Mouse (Mus musculus) embryonic facial prominence, embryonic 14.5 days (tissue): Measurements from ENCODE around the gene Cfap46. TPM values are rescaled to one million over a fixed set of nuclear protein-coding genes. Genes with fewer than 3 reads are reported as not detected.

Experiments
- ATAC-seq: fragments of 200-750 bp; cut with Nextera tagmentation; 2 replicates; pipeline ENCODE4 v1.8.0; 2017; ENCODE audit warnings: low read depth, moderate number of reproducible peaks, moderate TSS enrichment
- DNase-seq: peaks from one replicate; pipeline ENCODE4 v3.0.0-alpha.2; 2015; ENCODE audit warnings: low spot score
- H3K27ac ChIP-seq: fragments of 300-500 bp; sonication (generic); replicated peaks from 2 replicates; pipeline ENCODE4 v1.5.1; 2014; ENCODE audit warnings: low read depth, mild to moderate bottlenecking, low read length, moderate library complexity
- H3K27me3 ChIP-seq: fragments of 300-500 bp; sonication (generic); replicated peaks from 2 replicates; pipeline ENCODE4 v1.6.1; 2014; ENCODE audit warnings: low read length; ENCODE audit not compliant: control insufficient read depth, insufficient read depth
- H3K36me3 ChIP-seq: fragments of 300-500 bp; sonication (generic); 2 replicates; pipeline ENCODE4 v1.6.1; 2014; ENCODE audit warnings: low read length, mixed read lengths; ENCODE audit not compliant: control insufficient read depth, insufficient read depth
- H3K4me1 ChIP-seq: fragments of 300-500 bp; sonication (generic); 2 replicates; pipeline ENCODE4 v1.6.1; 2014; ENCODE audit warnings: antibody characterized with exemption, low read length; ENCODE audit not compliant: control insufficient read depth, insufficient read depth
- H3K4me2 ChIP-seq: fragments of 300-500 bp; sonication (generic); 2 replicates; pipeline ENCODE4 v1.6.1; 2014; ENCODE audit warnings: low read depth, mild to moderate bottlenecking, low read length, moderate library complexity, mixed read lengths
- H3K4me3 ChIP-seq: fragments of 300-500 bp; sonication (generic); 2 replicates; pipeline ENCODE4 v1.5.1; 2014; ENCODE audit warnings: low read depth, mild to moderate bottlenecking, low read length
- H3K9ac ChIP-seq: fragments of 300-500 bp; sonication (generic); 2 replicates; pipeline ENCODE4 v1.6.1; 2014; ENCODE audit warnings: low read depth, mild to moderate bottlenecking, low read length, moderate library complexity, mixed read lengths
- H3K9me3 ChIP-seq: fragments of 300-500 bp; sonication (generic); 2 replicates; pipeline ENCODE4 v1.6.1; 2016; ENCODE audit warnings: low read length; ENCODE audit not compliant: control insufficient read depth
- WGBS: fragments of 180-500 bp; shearing (Covaris S2); extraction: QIAGEN DNeasy Blood & Tissue Kit; methylation state at CpG from one replicate; pipeline ENCODE4 v1.1.7; 2014; 5-methylcytosine and 5-hydroxymethylcytosine counted together
- polyA plus RNA-seq: library from polyadenylated mRNA; unstranded; fragments of >200 nt; fragmentation: Nextera tagmentation; extraction: Ambion mirVana; gene quantifications from 2 replicates; pipeline ENCODE4 v1.2.1, GENCODE M21; 2014

Cfap46 gene
- polyA plus RNA-seq, 1 experiment from 2014 or later: 1.6 TPM

- no peak for ATAC-seq
- no peak for DNase-seq
- H3K4me3 ChIP-seq: no peak overlapping the region
- H3K4me1 ChIP-seq: no peaks in the 10 kb centered on the region
- H3K4me2 ChIP-seq: no peak overlapping the region
- H3K9me3 ChIP-seq: no peaks in the 10 kb centered on the region
- no peak overlapping the region for H3K27ac ChIP-seq
- no peaks in the 10 kb centered on the region for H3K27me3 ChIP-seq
- no peaks in the 10 kb centered on the region for H3K36me3 ChIP-seq
- WGBS: 70% methylated on average over 2 of the region's 2 CpGs
- no peak overlapping the region for H3K9ac ChIP-seq
These were observed 50.2 kb downstream of the Cfap46 start for GRCm38 (mm10) chr7:139633393-139633792.

GRCm38 (mm10) chr7:139625156-139625555 lies 58.5 kb downstream of the Cfap46 start:
- Histone ChIP-seq H3K36me3 (no peaks in the 10 kb centered on the region), H3K4me2 (no peak overlapping the region), H3K9me3 (no peaks in the 10 kb centered on the region), H3K27ac (no peak overlapping the region), H3K4me1 (no peaks in the 10 kb centered on the region), H3K27me3 (no peaks in the 10 kb centered on the region; the same call in 1 of the 2 replicates), H3K9ac (no peak overlapping the region), H3K4me3 (no peak overlapping the region)
- 73% methylated on average over 9 of the region's 9 CpGs for WGBS
- ATAC-seq: no peak
- no peak for DNase-seq

GRCm38 (mm10) chr7:139622568-139622967 lies 61.0 kb downstream of the Cfap46 start:
- no peak for ATAC-seq
- Histone ChIP-seq H3K27me3 (no peaks in the 10 kb centered on the region; the same call in 1 of the 2 replicates), H3K4me3 (no peak overlapping the region), H3K27ac (no peak overlapping the region), H3K9me3 (no peaks in the 10 kb centered on the region), H3K9ac (no peak overlapping the region), H3K4me1 (no peaks in the 10 kb centered on the region), H3K4me2 (no peak overlapping the region), H3K36me3 (no peaks in the 10 kb centered on the region)
- no peak for DNase-seq
- WGBS: 81% methylated on average over 13 of the region's 13 CpGs

GRCm38 (mm10) chr7:139615767-139616766 lies 67.5 kb downstream of the Cfap46 start:
- Histone ChIP-seq H3K9ac (no peak overlapping the region), H3K9me3 (no peaks in the 10 kb centered on the region), H3K27ac (no peak overlapping the region), H3K36me3 (no peaks in the 10 kb centered on the region), H3K27me3 (no peaks in the 10 kb centered on the region), H3K4me2 (no peak overlapping the region), H3K4me3 (no peak overlapping the region), H3K4me1 (no peaks in the 10 kb centered on the region)
- DNase-seq (peak; percentile 64), ATAC-seq (peak; percentile 70; the same call in 1 of the 2 replicates)
- 55% methylated on average over 12 of the region's 12 CpGs for WGBS

GRCm38 (mm10) chr7:139610328-139610727 lies 73.3 kb downstream of the Cfap46 start:
- Histone ChIP-seq H3K9me3 (no peaks in the 10 kb centered on the region), H3K36me3 (no peaks in the 10 kb centered on the region), H3K27me3 (no peaks in the 10 kb centered on the region), H3K4me1 (no peaks in the 10 kb centered on the region), H3K9ac (no peak overlapping the region), H3K27ac (no peak overlapping the region), H3K4me3 (no peak overlapping the region), H3K4me2 (no peak overlapping the region)
- WGBS: 82% methylated on average over 2 of the region's 2 CpGs
- DNase-seq: no peak
- ATAC-seq: no peak

GRCm38 (mm10) chr7:139595862-139596261 lies 87.8 kb downstream of the Cfap46 start:
- no peak overlapping the region for H3K4me3 ChIP-seq
- ATAC-seq (no peak), DNase-seq (no peak)
- H3K4me2 ChIP-seq: no peak overlapping the region
- H3K36me3 ChIP-seq: no peaks in the 10 kb centered on the region
- 44% methylated on average over 6 of the region's 6 CpGs for WGBS
- peaks cover 5% of the 10 kb centered on the region; the same call in 1 of the 2 replicates for H3K27me3 ChIP-seq
- no peaks in the 10 kb centered on the region; the same call in 1 of the 2 replicates for H3K4me1 ChIP-seq
- H3K27ac ChIP-seq: no peak overlapping the region
- no peak overlapping the region for H3K9ac ChIP-seq
- H3K9me3 ChIP-seq: no peaks in the 10 kb centered on the region

GRCm38 (mm10) chr7:139595311-139595710 lies 88.3 kb downstream of the Cfap46 start:
- Histone ChIP-seq H3K36me3 (no peaks in the 10 kb centered on the region), H3K27me3 (peaks cover 5% of the 10 kb centered on the region; the same call in 1 of the 2 replicates), H3K4me3 (no peak overlapping the region), H3K9ac (no peak overlapping the region), H3K9me3 (no peaks in the 10 kb centered on the region), H3K4me1 (no peaks in the 10 kb centered on the region; the same call in 1 of the 2 replicates), H3K4me2 (no peak overlapping the region), H3K27ac (no peak overlapping the region)
- DNase-seq (no peak), ATAC-seq (no peak)
- WGBS: 74% methylated on average over 6 of the region's 6 CpGs

- DNase-seq (no peak), ATAC-seq (no peak)
- Histone ChIP-seq H3K4me3 (no peak overlapping the region), H3K27me3 (peaks cover 33% of the 10 kb centered on the region), H3K4me2 (no peak overlapping the region), H3K36me3 (no peaks in the 10 kb centered on the region), H3K9ac (no peak overlapping the region), H3K4me1 (no peaks in the 10 kb centered on the region), H3K27ac (no peak overlapping the region), H3K9me3 (no peaks in the 10 kb centered on the region)
- 85% methylated on average over 5 of the region's 5 CpGs for WGBS
These were observed 92.3 kb downstream of the Cfap46 start for GRCm38 (mm10) chr7:139591311-139591710.
